Mouse (Mus musculus): ENCODE results near the gene Gm2a.

DNA sequence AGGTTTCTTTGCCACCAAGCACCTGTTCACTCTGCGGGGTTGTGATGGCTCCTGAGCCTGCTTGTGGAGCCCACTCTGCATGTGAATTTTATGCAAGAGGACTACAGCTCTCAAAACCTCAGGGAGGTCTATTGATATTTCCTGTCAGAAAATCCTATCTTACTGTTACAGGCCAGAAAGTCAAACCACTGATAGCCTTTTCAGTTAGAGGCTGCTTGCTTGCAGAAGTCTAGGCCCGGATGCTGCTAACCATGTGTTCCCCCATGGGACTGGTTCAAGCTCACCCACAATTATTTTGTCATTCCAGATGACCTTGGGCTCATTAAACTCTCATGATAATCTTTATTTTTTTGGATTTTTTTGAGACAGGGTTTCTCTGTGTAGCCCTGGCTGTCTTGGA lies 19.1 kb downstream of the Gm2a start:
- TF ChIP-seq CTCF (IDR thresholded peaks at IDR 0.05; ENCODE audit: low read depth): no peak
- TF ChIP-seq EP300 (IDR thresholded peaks at IDR 0.05; ENCODE audit: low read depth): no peak
